Comparison of ENCODE assay signal across 8 mouse cellular contexts in the genomic region with DNA sequence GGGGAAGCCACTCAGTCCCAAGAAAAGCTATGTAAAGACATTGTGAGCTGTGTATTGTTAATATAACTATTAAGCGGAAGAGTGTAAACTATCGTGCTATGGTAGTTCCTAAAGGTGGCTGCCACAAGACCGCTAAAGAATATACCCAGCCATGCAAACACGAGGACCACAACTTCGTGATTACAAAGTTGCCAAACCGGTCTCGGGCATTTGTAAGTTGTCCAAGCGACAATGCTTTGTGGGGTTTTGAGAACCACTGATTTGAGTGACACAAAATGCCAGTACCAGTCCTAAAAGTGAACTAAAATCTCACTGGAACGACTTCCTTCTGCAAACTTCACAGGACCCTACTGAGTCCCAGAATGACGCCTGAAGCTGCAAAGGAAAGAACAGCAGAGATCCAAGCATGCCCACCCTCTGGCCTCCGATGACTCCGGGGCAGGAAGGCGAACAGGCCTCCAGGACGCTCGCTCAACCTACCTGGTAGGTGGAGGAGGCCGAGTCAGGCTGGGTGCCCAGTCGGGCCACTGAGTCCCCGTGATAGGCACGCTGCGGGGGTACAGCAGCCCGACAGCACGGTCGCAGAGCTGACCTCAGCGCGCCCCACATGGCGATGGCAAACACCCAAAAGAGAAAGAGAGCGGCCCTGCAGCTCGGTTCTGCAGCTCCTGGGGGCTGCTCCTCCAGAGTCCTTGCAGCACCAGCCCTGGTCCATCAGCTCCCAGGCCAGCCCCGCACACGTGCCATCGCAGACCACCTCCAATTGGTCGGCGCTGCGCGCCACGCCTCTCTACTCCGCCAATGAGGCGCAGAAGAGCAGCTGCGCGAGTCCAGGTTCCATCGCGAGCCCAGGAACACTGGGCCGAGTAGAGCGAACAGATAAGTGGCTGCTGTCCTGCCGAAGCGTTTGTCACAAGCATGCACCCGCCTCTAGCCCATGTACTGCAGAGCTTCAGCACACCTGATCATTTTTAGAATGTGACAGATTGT. TPM values are rescaled to one million over a fixed set of nuclear protein-coding genes. Genes with fewer than 3 reads are reported as not detected.
DNase-seq lines count a peak whose midpoint lies in the region; ATAC-seq and TF ChIP-seq lines count a peak whose summit lies in the region.

A gene (minus strand): TSS at position 734 of the 990 bp plus-strand sequence.

- H3K4me3 ChIP-seq in ES-E14 (ENCODE audit: insufficient read depth in 1 of 2, low read depth in 1 of 2, low read length in 2 of 2, poor library complexity in 1 of 2, severe bottlenecking in 1 of 2): peak within 1 kb of the TSS; percentile 81 to 83
- peak within 1 kb of the TSS; percentile 68 for H3K4me3 ChIP-seq in forebrain, embryonic 15.5 days
- H3K4me3 ChIP-seq in lung, adult 2 months (replicated peaks; ENCODE audit: extremely low read depth, low read depth, low read length): peak within 1 kb of the TSS; percentile 87

- peak within 1 kb of the TSS; percentile 85 for H3K4me2 ChIP-seq in forebrain, embryonic 15.5 days (replicated peaks)

- 4% methylated on average over 44 of the region's 47 CpGs for WGBS in forebrain, embryonic 15.5 days
- 3% methylated on average over 47 of the region's 47 CpGs for WGBS in lung, adult 2 months

- no peak within 1 kb of the TSS for H3K27ac ChIP-seq in ES-E14 (ENCODE audit: insufficient read depth, low read depth, low read length, poor library complexity, severe bottlenecking)
- peak within 1 kb of the TSS; percentile 31 for H3K27ac ChIP-seq in forebrain, embryonic 15.5 days (replicated peaks)

- H3K9me3 ChIP-seq in ES-E14 (ENCODE audit: control insufficient read depth, insufficient read depth, low read depth, low read length): no peaks in the 10 kb centered on the region
- no peaks in the 10 kb centered on the region for H3K9me3 ChIP-seq in forebrain, embryonic 15.5 days

- intact Hi-C loops in heart, postnatal 25 days (cut with DNase I): loop anchor here (10.0 kb wide), 2 partner anchors 150 to 660 kb away; no protein-coding TSS in a partner anchor

- no peak for TF ChIP-seq CTCF in lung, adult 2 months (IDR thresholded peaks at IDR 0.05; ENCODE audit: insufficient read depth, low read length)

- peak; percentile 80 for DNase-seq in ES-E14 (ENCODE audit: low read depth, low spot score)
- DNase-seq in cerebellum, adult 11-12 months: peak; percentile 88
- DNase-seq in heart, postnatal 25 days (ENCODE audit: low spot score): peak; percentile 78
- peak; percentile 71 to 83 for DNase-seq in layer of hippocampus, adult 18-20 months (ENCODE audit: low spot score in 2 of 2)
- DNase-seq in lung, adult 2 months: peak; percentile 69
- DNase-seq in thymus, adult 18-20 months: peak; percentile 53 to 55

- no peaks in the 10 kb centered on the region for H3K27me3 ChIP-seq in forebrain, embryonic 15.5 days

- peak within 1 kb of the TSS; percentile 89 for H3K9ac ChIP-seq in ES-E14 (ENCODE audit: insufficient read depth, low read depth, low read length, poor library complexity, severe bottlenecking)
- H3K9ac ChIP-seq in forebrain, embryonic 15.5 days (replicated peaks): peak within 1 kb of the TSS; percentile 71

- peak; percentile 66; the same call in 1 of the 2 replicates for TF ChIP-seq POLR2A in lung, adult 2 months (IDR thresholded peaks at IDR 0.05; ENCODE audit: borderline replicate concordance, extremely low read depth, low read depth, low read length)

- H3K36me3 ChIP-seq in ES-E14 (ENCODE audit: control insufficient read depth, insufficient read depth, low read length, poor library complexity, severe bottlenecking): no peaks in the 10 kb centered on the region
- H3K36me3 ChIP-seq in forebrain, embryonic 15.5 days: peaks cover 9% of the 10 kb centered on the region; the same call in 1 of the 2 replicates

- H3K4me1 ChIP-seq in ES-E14 (ENCODE audit: control insufficient read depth in 2 of 2, insufficient read depth in 2 of 2, low read length in 2 of 2, poor library complexity in 1 of 2): peaks cover 0 to 2% of the 10 kb centered on the region in 2 experiments; a peak in 1 of 4 replicates
- H3K4me1 ChIP-seq in forebrain, embryonic 15.5 days: peaks cover 19% of the 10 kb centered on the region
- no peaks in the 10 kb centered on the region; the same call in none of the 2 replicates for H3K4me1 ChIP-seq in lung, adult 2 months (ENCODE audit: control insufficient read depth, insufficient read depth, low read length)

- peak; percentile 100 for ATAC-seq in forebrain, embryonic 15.5 days (replicated peaks)
- peak; percentile 97 for ATAC-seq in neutrophil, adult 5-6 weeks (ENCODE audit: extremely low read depth, insufficient number of reproducible peaks, low FRiP score, poor library complexity, severe bottlenecking)

- in situ Hi-C loops in ES-E14 (cut with MboI; ENCODE audit: low sequenced_read_pairs in 2 of 2, unreplicated experiment in 2 of 2): no loop called here

TF ChIP-seq in ES-E14, 5 proteins besides CTCF, POLR2A, EP300 and RAD21:
- TF ChIP-seq HCFC1 (IDR thresholded peaks at IDR 0.05; ENCODE audit: borderline replicate concordance, insufficient read depth, low read length) (no peak; the same call in 1 of the 2 replicates), CHD2 (IDR thresholded peaks at IDR 0.05; ENCODE audit: low read depth, low read length) (peak; percentile 89)
TF ChIP-seq in ES-E14: peak in this region for 1.

RNA-seq across cellular contexts. Expression of the gene that starts here (rescaled TPM):
- total RNA-seq in ES-E14 (2012; rRNA removed): 27.2 and 27.4 TPM in 2 replicates
- 32.1 and 38.6 TPM in 2 replicates for polyA plus RNA-seq in forebrain, embryonic 15.5 days (2015; fragmentation: Nextera tagmentation; extraction: Ambion mirVana)
- 10 to 100 TPM; 84.3 to 89.5 TPM for total RNA-seq in heart, postnatal 25 days (2021)
- 10 to 100 TPM; 25.2 to 30.6 TPM for total RNA-seq in layer of hippocampus, adult 18-20 months (2021)
- polyA plus RNA-seq in lung, adult 2 months (2012; rRNA removed): 17.7 and 19.0 TPM in 2 replicates
- total RNA-seq in neutrophil, adult 5-6 weeks (2017): 8.5 and 8.7 TPM in 2 replicates
